Mouse (Mus musculus) kidney, embryonic 14.5 days (tissue): ENCODE data around the gene Slc17a5. TPM values are rescaled to one million over a fixed set of nuclear protein-coding genes. Genes with fewer than 3 reads are reported as not detected.
A peak's percentile ranks its signal among the peaks of the same experiment; 100 is the strongest.

Experiments
- ATAC-seq: fragments of 200-750 bp; cut with Nextera tagmentation; 2 replicates; pipeline ENCODE4 v1.8.0; 2017; ENCODE audit warnings: moderate number of reproducible peaks, mild to moderate bottlenecking, moderate TSS enrichment, moderate library complexity; ENCODE audit not compliant: low FRiP score, low TSS enrichment
- H3K27ac ChIP-seq: fragments of 300-500 bp; sonication (generic); 2 replicates; pipeline ENCODE4 v1.5.1; 2014; ENCODE audit warnings: low read depth, mild to moderate bottlenecking, low read length, moderate library complexity, mixed read lengths
- H3K27me3 ChIP-seq: fragments of 300-500 bp; sonication (generic); 2 replicates; pipeline ENCODE4 v1.6.1; 2014; ENCODE audit warnings: mild to moderate bottlenecking, low read length; ENCODE audit not compliant: control insufficient read depth, insufficient read depth
- H3K36me3 ChIP-seq: fragments of 300-500 bp; sonication (generic); 2 replicates; pipeline ENCODE4 v1.6.1; 2014; ENCODE audit warnings: low read length, mixed read lengths; ENCODE audit not compliant: control insufficient read depth, insufficient read depth
- H3K4me1 ChIP-seq: fragments of 300-500 bp; sonication (generic); 2 replicates; pipeline ENCODE4 v1.6.1; 2014; ENCODE audit warnings: low read length, mixed read lengths; ENCODE audit not compliant: control insufficient read depth, insufficient read depth
- H3K4me2 ChIP-seq: fragments of 300-500 bp; sonication (generic); replicated peaks from 2 replicates; pipeline ENCODE4 v1.6.1; 2014; ENCODE audit warnings: low read depth, mild to moderate bottlenecking, low read length
- H3K4me3 ChIP-seq: fragments of 300-500 bp; sonication (generic); 2 replicates; pipeline ENCODE4 v1.5.1; 2014; ENCODE audit warnings: mild to moderate bottlenecking, low read length
- H3K9ac ChIP-seq: fragments of 300-500 bp; sonication (generic); 2 replicates; pipeline ENCODE4 v1.6.1; 2014; ENCODE audit warnings: low read depth, mild to moderate bottlenecking, low read length, moderate library complexity
- H3K9me3 ChIP-seq: fragments of 300-500 bp; sonication (generic); 2 replicates; pipeline ENCODE4 v1.6.1; 2016; ENCODE audit warnings: low read length; ENCODE audit not compliant: control insufficient read depth
- WGBS: fragments of 180-500 bp; shearing (Covaris S2); extraction: QIAGEN DNeasy Blood & Tissue Kit; methylation state at CpG from one replicate; pipeline ENCODE4 v1.1.7; 2014; 5-methylcytosine and 5-hydroxymethylcytosine counted together
- polyA plus RNA-seq: library from polyadenylated mRNA; unstranded; fragments of >200 nt; fragmentation: Nextera tagmentation; extraction: Ambion mirVana; gene quantifications from 2 replicates; pipeline ENCODE4 v1.2.1, GENCODE M21; 2014

Gene Slc17a5
- polyA plus RNA-seq, 1 experiment from 2014 or later, result 16.9 TPM

- H3K9me3 ChIP-seq, result no peaks in the 10 kb centered on the region
- WGBS, result 48% methylated on average over 3 of the region's 3 CpGs
- H3K27ac ChIP-seq, result no peak overlapping the region
- no peaks in the 10 kb centered on the region; the same call in 1 of the 2 replicates for H3K4me1 ChIP-seq
- no peak for ATAC-seq
- no peak overlapping the region for H3K4me2 ChIP-seq
- H3K27me3 ChIP-seq, result no peaks in the 10 kb centered on the region
- no peak overlapping the region for H3K9ac ChIP-seq
- no peaks in the 10 kb centered on the region for H3K36me3 ChIP-seq
- H3K4me3 ChIP-seq, result no peak overlapping the region
Observed at GRCm38 (mm10) chr9:78516125-78516524, 71.7 kb downstream of the Slc17a5 start.

GRCm38 (mm10) chr9:78514681-78515080 is 73.2 kb downstream of the Slc17a5 start:
- 86% methylated on average over 4 of the region's 4 CpGs for WGBS
- ATAC-seq, result no peak
- H3K27ac ChIP-seq, result no peak overlapping the region
- no peaks in the 10 kb centered on the region for H3K36me3 ChIP-seq
- H3K9ac ChIP-seq, result no peak overlapping the region
- H3K4me2 ChIP-seq, result no peak overlapping the region
- H3K9me3 ChIP-seq, result no peaks in the 10 kb centered on the region
- H3K4me1 ChIP-seq, result no peaks in the 10 kb centered on the region; the same call in 1 of the 2 replicates
- H3K27me3 ChIP-seq, result no peaks in the 10 kb centered on the region
- H3K4me3 ChIP-seq, result no peak overlapping the region

GRCm38 (mm10) chr9:78513776-78514500 is 73.9 kb downstream of the Slc17a5 start:
- H3K9me3 ChIP-seq, result no peaks in the 10 kb centered on the region
- H3K4me3 ChIP-seq, result no peak overlapping the region
- 63% methylated on average over 6 of the region's 6 CpGs for WGBS
- H3K9ac ChIP-seq, result no peak overlapping the region
- no peaks in the 10 kb centered on the region for H3K4me1 ChIP-seq
- H3K36me3 ChIP-seq, result no peaks in the 10 kb centered on the region
- no peak for ATAC-seq
- H3K27me3 ChIP-seq, result no peaks in the 10 kb centered on the region
- no peak overlapping the region for H3K27ac ChIP-seq
- H3K4me2 ChIP-seq, result no peak overlapping the region

- H3K4me1 ChIP-seq, result no peaks in the 10 kb centered on the region
- H3K27ac ChIP-seq, result no peak overlapping the region
- WGBS, result 90% methylated on average over 5 of the region's 5 CpGs
- no peak for ATAC-seq
- H3K4me2 ChIP-seq, result no peak overlapping the region
- no peaks in the 10 kb centered on the region for H3K9me3 ChIP-seq
- no peak overlapping the region for H3K4me3 ChIP-seq
- no peaks in the 10 kb centered on the region for H3K36me3 ChIP-seq
- H3K9ac ChIP-seq, result no peak overlapping the region
- H3K27me3 ChIP-seq, result no peaks in the 10 kb centered on the region
Observed at GRCm38 (mm10) chr9:78511705-78512104, 76.1 kb downstream of the Slc17a5 start.

GRCm38 (mm10) chr9:78508106-78508786 is 79.6 kb downstream of the Slc17a5 start:
- Histone ChIP-seq H3K9me3 (no peaks in the 10 kb centered on the region), H3K9ac (no peak overlapping the region), H3K4me2 (no peak overlapping the region), H3K27ac (no peak overlapping the region), H3K27me3 (no peaks in the 10 kb centered on the region), H3K36me3 (no peaks in the 10 kb centered on the region), H3K4me3 (no peak overlapping the region), H3K4me1 (peaks cover 5% of the 10 kb centered on the region; the same call in 1 of the 2 replicates)
- 86% methylated on average over 16 of the region's 16 CpGs for WGBS
- ATAC-seq, result no peak

- no peak for ATAC-seq
- Histone ChIP-seq H3K9me3 (no peaks in the 10 kb centered on the region), H3K27ac (no peak overlapping the region), H3K4me2 (no peak overlapping the region), H3K4me1 (peaks cover 11% of the 10 kb centered on the region; the same call in 1 of the 2 replicates), H3K9ac (no peak overlapping the region), H3K27me3 (no peaks in the 10 kb centered on the region), H3K4me3 (no peak overlapping the region), H3K36me3 (no peaks in the 10 kb centered on the region)
- 85% methylated on average over 7 of the region's 7 CpGs for WGBS
Observed at GRCm38 (mm10) chr9:78506722-78507077, 81.1 kb downstream of the Slc17a5 start.

- peaks cover 11% of the 10 kb centered on the region; the same call in 1 of the 2 replicates for H3K4me1 ChIP-seq
- no peaks in the 10 kb centered on the region for H3K9me3 ChIP-seq
- no peak overlapping the region for H3K27ac ChIP-seq
- H3K27me3 ChIP-seq, result no peaks in the 10 kb centered on the region
- no peak overlapping the region for H3K4me2 ChIP-seq
- WGBS, result 69% methylated on average over 11 of the region's 11 CpGs
- no peak overlapping the region for H3K9ac ChIP-seq
- no peak overlapping the region for H3K4me3 ChIP-seq
- H3K36me3 ChIP-seq, result no peaks in the 10 kb centered on the region
- ATAC-seq, result peak; percentile 63; the same call in 1 of the 2 replicates
Observed at GRCm38 (mm10) chr9:78506002-78506721, 81.7 kb downstream of the Slc17a5 start.

- H3K27me3 ChIP-seq, result no peaks in the 10 kb centered on the region
- H3K4me1 ChIP-seq, result peaks cover 11% of the 10 kb centered on the region; the same call in 1 of the 2 replicates
- H3K4me2 ChIP-seq, result no peak overlapping the region
- no peaks in the 10 kb centered on the region for H3K36me3 ChIP-seq
- no peak for ATAC-seq
- no peak overlapping the region for H3K9ac ChIP-seq
- H3K27ac ChIP-seq, result no peak overlapping the region
- H3K9me3 ChIP-seq, result no peaks in the 10 kb centered on the region
- H3K4me3 ChIP-seq, result no peak overlapping the region
- 88% methylated on average over 6 of the region's 6 CpGs for WGBS
Observed at GRCm38 (mm10) chr9:78505223-78505622, 82.6 kb downstream of the Slc17a5 start.

- H3K9me3 ChIP-seq, result no peaks in the 10 kb centered on the region
- H3K9ac ChIP-seq, result no peak overlapping the region
- no peak overlapping the region for H3K27ac ChIP-seq
- no peak for ATAC-seq
- 72% methylated on average over 3 of the region's 3 CpGs for WGBS
- no peak overlapping the region for H3K4me3 ChIP-seq
- no peaks in the 10 kb centered on the region for H3K27me3 ChIP-seq
- no peaks in the 10 kb centered on the region for H3K36me3 ChIP-seq
- peaks cover 11% of the 10 kb centered on the region; the same call in 1 of the 2 replicates for H3K4me1 ChIP-seq
- H3K4me2 ChIP-seq, result no peak overlapping the region
Observed at GRCm38 (mm10) chr9:78504679-78505078, 83.2 kb downstream of the Slc17a5 start.
